Mouse (Mus musculus) megakaryocyte progenitor cell, adult 5-6 weeks (primary cell): ENCODE data around the gene Foxn4. TPM values are rescaled to one million over a fixed set of nuclear protein-coding genes. Genes with fewer than 3 reads are reported as not detected.
A peak's percentile ranks its signal among the peaks of the same experiment; 100 is the strongest.

Source experiments
- ATAC-seq: replicated peaks from 2 replicates; pipeline ENCODE4 v1.8.0; 2016; ENCODE audit warnings: mild to moderate bottlenecking, moderate TSS enrichment, inconsistent platforms; ENCODE audit not compliant: poor library complexity
- total RNA-seq, 2 experiments: library from RNA; stranded (forward) in 1 of 2; stranded (reverse) in 1 of 2; fragments of 157-497, 149-512 nt in 1 of 2; fragments of 200-1000 nt in 1 of 2; gene quantifications; 2 replicates each; pipeline versions ENCODE4 v1.2.3 to v1.2.4; 2015 to 2017

The Foxn4 gene
- total RNA-seq (2015) (not detected in 2 replicates), total RNA-seq (2017) (not detected in 2 replicates)

DNA sequence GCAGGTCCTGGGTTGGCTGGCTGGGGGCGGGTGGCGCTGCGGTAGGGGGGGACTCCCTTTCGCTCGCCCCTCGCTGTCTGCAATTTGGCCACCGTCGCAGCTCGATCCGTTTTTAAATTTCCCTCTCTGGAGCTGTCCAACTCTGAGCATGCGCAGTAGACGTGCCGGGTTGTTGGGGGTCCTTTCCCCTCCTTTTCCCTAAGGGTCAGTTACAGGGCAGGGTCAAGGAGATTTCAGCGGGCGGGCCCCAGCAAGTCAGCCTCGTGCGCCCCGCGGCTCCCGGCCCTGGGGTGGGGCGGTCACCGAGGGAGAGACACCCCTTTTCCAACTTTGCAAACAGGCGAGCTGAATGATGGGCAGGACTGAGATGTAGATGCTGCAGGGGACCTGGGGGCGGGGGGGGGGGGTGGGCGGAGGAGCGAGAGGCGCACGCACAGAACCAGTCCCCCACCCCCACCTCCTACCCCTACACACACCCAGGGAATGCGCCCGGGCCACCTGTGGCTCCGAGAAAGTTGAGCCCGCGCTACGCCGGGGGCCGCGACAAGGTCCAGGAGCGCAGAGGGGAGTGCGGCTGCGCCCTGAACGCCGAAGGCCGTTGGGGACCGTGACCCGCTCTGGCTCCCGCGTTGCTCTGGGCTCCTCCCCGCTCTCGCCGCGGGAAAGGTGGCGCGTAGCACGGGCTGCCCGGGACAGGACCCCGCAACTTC, at the start of gene Foxn4:
TSS of gene Foxn4 (minus strand) at position 115 of the 710 bp plus-strand sequence.
- no peak for ATAC-seq

DNA sequence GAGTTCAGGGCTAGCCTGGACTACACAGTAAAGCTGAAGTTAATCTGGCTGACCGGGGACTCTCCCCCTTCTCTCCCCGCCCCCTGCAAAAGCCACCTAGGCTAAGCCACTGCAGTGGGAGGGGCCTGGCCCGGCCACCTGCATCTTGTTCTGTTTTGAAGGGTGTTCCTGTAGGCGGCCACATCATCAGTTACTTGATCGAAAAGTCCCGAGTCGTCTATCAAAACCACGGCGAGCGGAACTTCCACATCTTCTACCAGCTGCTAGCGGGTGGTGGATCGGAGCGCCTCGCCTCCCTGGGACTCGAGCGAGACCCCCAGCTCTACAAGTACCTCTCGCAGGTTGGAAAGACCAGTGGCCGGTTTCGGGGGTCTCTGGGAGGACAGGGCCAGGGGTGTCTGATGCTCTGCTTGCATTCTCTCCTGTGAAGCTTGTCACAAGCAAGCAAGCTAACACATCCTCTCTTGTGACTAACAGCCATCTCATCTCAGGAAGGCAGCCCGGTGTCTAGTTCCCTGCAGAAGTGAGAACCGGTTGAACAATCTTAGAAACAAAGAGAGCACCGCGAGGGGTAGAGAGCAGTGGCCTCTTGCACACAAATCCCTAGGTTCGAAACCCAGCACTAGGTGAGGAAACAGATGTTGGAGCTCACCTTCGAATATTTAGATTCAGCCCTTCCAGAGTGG, 49.6 kb upstream of the Foxn4 start:
- peak; percentile 29; the same call in 1 of the 2 replicates for ATAC-seq

DNA sequence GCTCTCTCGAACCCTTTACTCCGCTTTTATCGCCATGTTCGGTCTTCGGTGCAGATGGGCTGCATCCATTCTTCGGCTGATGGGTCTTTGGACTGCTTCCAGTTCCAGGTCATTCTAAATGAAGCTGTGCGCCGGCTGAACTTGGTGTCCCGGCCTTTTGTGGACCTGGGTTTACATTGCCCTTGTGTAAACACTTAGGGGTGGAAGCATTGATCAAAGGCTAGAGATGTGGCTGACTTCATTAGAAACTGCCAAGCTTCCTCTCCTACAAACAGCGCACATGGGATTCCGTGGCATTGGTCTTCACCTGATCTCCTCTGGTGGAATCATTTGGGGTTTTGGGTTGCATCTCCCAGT, 36.1 kb upstream of the Foxn4 start:
- no peak for ATAC-seq

DNA sequence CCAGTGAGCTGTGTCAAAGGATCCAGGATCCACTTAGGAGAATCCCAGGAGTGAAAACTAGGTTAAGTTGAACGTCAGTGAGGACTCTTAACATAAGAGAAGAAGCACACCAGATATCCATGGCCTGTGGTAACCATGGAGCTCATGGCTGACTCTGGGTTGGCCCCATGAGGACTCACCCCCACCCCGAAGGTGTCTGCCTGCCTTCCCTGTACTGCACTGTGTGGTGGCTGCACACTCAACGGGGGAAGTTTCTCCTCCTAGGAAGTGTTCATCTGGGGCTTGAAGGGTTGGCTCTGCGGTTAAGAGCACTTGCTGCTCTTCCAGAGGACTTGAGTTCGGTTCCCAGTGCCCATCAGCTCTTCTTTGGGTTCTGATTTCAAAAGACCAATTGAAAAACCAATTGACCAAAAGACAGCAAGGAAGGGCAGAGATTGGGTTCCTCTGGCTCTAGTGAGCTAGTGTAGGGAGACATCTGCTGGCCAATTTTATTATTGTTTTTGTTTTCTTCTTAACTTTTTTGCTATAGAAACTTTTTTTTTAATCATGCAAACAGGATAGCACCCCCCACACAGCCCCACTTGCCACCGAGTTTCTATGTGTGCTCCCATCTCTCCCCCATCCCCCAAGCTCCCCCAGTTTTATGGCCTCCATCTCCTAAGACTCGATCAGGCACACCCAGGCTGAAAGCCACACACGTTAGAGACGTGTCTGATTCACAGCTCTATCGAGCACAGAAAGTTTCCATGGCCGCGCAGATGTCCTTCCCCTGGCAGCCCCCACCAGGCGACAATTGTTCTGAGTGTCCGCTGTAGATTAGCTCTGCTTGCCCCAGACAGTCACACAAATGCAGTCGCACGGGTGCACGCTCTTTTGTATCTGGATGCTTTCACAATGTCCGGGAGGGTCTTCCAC, 35.4 kb upstream of the Foxn4 start:
- peak; percentile 52; the same call in 1 of the 2 replicates for ATAC-seq

DNA sequence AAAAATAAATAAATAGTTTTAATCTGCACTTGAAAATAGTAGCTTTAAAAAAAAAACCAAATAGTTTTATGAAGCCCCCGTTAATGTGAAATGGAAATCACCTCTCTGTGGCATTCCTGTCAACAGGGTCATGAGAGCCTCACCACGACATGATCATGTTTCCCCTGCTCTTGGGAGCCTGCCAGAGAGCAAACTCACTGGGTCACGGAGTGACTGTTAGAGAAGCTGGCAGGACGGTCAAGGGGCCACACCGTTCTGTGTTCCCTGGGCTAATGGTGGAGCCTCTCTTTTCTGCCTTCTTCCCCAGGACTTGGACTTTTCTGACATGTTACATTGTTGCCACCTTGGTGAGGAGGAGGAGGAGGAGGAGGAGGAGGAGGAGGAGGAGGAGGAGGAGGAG, 32.9 kb upstream of the Foxn4 start:
- no peak for ATAC-seq

DNA sequence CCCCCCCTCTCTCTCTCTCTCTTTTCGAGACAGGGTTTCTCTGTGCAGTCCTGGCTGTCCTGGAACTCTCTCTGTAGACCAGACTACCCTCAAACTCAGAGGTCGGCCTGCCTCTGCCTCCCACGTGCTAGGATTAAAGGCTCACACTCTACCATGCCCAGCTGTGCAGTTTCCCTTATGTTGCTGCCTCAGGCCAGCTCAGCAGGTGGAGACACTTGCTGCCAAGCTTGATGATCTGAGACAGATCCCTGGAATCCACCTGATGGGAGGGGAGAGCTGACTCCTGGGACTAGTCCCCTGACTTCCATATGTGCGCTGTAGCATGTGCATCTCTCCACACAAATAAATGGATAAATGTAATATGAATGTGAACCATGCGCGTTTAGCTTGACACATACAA, 29.6 kb upstream of the Foxn4 start:
- ATAC-seq = no peak

DNA sequence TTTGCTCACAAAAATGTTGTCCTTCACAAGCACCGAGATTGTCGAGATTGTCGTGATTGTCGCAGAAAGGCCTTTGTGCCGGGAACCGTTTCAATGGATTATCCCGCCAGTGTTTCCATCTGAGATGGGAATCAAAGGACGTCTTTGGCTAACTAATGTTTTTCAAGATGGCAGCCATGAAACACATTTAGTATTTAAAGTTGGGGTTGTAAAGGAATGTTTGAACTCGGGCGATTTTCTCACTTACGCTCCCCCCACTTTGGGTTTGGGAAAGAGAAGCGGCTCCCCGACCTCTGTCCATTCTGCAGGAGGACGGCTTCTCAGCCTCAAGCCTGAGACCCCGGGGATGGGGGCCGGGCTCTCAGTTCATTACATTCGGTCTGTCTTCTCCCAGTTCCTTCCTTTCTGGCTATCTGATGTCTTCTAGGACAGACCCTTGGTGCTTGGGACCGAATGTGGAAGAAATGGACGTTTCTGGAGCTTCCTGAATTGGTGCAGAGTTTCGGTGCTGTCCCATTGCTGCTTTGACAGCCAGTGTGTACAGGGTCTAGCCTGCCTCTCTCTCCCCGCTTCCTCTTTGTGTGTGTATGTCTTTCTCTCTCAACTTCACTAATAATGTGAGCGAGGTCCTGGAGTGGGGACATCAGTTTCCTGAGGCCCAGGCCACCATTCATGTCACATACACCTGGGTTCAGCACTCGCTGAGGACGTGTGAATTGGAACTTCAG, 26.4 kb upstream of the Foxn4 start:
- no peak for ATAC-seq

DNA sequence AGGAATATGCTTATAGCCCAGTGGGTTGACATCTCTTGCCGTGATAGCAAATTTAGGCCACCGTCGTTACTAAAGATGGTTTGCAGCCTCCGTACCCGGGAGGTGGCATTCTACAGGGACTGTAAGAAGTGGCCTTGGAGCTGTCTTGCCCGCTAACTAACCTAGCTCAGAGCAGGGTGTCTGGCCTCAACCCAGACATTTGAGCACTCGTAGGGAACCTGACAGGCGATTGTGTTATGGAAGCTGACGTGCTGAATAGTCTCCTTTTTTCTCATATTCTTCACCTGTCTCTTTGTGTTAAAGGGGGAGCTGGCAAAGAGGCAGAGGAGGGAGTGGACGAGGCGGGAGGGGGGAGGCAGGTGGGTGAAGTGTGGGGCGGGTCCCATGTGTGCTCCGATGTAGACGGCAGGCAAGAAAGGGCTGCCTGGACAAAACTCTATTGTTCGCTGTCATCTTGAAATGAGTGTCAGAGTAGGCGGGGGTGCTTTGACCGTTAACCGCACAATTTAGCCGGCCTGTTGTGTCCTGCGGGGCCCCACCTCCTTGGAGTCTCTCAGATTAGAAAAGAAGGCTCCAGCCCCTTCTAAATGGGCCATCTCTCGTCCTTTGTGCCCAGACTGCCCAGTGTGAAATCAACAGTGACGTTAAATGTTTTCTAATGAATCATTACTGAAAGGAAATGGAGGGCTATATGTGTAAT, 25.7 kb upstream of the Foxn4 start:
- ATAC-seq = no peak

DNA sequence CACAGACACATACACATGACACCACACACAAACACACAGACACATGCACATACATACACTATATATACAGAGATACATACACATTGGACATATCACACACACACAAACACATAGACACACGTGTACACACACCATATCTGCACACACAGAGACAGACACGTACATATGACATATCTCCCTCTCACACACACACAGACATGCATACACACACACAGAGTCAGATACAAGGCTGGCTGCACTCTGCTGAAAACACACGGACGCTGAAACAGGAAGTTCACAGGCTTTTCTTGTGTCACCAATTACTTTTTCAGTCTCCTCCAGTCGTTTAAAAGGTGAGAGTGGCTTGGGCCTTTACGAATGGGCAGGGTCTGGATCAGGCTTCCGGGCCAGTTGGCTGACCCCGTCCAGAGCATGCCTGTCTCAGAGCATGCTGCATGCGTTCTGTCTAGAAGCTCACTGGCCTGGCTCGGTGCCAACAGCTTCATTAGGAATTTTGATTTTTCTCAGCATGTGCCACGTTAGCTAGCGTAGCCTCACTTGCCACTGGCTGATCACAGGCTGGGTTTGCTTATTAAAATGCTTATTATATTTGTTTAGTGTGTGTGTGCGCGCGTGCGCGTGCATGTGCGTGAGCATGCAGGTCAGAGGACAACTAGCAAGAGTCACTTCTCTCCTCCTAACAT, 24.7 kb upstream of the Foxn4 start:
- ATAC-seq = no peak

DNA sequence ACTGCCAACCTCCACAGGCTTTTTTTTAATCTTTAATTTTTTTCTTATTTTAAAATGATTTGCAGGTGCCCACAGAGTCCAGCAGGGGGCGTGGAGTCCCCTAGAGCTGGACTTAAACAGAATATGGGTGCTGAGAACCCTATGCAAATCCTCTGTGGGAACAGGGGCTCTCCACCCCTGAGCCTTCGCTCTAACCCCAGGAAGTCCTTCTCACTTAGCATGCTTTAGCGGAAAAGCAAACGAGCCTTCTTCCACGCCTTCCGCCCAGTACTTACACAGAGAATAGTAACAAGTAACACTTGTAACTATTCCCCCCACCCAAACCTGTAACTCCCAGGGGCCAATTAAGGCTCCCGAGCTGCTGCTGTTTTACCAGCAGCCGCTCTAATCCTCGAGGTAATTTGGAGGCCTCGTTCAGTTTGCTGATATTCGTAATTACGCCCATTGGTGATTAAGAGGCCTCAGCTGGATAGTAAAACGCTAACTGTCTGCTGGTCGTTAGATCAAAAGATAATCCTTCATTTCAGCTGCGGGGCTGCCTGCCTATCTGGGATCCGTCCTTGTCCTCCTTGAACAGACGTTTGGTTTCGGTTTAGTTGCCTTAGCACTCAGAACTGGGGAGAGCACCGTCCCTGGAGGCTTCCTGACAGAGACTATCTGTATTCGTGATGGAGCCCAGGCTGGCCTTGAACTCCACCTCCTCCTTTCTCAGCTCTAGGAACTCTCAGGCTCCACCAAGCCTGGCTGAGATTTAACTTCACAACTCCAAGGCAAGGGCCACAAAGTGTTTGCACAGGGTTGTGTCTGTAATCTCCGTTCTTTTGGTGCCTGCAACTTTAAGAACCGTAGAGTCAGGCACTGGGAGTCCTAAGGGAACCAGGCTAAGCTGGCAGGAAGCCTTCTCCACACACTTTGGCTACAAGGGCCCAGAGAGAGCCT, 23.4 kb upstream of the Foxn4 start:
- ATAC-seq = peak; percentile 46

DNA sequence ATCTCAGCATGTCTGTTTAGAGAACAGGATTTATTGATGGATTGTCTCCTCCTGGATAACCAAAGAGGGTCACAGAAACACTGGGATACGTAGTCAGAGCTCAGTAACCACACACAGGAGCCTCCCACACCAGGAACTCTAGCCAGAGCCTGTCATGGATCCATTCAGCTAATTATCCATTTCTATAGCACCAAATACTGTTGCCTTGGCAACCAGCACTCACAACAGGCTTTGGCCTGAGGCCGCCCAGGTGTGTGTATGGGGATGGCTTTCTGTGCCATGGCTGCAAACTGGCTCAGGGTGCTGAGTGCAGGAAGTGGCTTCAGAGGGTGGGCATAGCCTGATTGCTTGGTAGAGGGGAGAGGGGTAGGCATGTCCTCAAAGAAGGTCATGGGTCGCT, 16.4 kb upstream of the Foxn4 start:
- ATAC-seq = no peak

DNA sequence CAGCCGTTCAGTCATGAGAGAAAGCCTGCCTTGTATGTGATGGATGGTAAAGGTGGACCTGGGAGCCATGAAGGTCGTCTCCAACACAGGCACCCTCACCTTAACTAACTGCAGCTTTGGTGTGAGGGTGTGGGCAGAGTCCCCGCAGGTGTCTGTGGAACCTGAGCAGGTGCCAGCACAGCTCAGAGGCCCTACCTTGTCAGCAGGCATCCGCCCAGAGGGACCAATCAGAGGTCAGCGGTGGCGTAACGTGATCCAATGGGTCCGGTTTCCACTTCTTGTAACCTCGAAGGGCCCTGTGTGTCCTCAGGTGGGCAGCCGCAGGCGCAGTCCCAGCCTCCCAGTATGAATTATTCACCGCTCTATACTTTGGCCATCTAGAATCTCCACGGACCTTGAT, 15.3 kb upstream of the Foxn4 start, which contains the start of gene Myo1h:
TSS of gene Myo1h (plus strand) at position 293 of the 400 bp plus-strand sequence.
- ATAC-seq = no peak

DNA sequence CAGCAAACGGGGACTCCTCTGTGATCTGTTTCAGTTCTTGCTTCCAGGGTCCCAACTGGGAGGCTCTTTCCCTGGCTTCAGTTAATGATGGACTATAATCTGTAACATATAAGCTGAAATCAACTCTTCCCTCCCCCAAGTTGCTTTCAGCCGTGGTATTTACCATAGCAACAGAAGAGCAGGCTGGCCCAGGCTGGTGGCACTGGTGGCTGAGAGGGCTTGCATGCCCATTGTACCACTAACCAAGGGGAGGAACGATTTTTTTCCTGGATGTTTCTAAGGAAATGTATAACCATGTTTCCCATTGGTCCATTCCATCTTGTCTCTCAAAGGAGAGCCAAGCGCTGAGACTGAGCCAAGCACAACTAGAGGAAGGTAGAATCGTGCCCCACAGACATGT, 14.8 kb upstream of the Foxn4 start:
- no peak for ATAC-seq

DNA sequence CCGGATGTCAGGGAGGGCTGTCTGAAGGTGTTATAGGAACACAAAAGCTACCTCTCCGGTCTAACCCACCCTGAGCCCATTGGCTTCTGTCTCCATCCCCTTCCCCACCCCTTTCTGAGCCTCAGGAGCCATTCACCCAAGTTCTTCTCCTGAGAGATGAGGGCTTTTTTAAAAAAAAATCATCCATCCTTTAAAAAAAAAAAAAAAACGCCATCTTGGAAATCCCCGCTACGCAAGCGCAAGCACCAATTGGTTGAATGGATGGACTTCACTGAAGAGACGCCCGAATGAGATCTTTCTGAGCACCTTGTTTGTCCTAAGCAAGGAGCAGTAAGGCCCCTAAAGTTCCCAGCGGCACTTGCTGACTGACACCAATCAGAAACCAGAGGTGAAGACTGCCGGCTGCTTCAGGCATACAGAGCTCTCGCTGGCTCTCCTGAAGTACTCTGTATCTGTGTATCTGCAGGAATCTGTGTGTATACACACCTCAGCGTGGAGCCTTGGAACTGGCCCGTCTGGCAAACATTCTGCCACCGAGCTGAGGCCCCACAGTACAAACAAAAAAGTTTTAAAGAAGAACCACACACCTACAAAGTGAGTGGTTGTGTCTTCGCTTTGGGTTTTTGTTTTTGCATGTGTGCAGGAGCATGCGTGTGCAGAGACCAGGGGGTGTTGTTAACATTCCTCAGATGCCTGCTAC, 13.4 kb upstream of the Foxn4 start:
- no peak for ATAC-seq

DNA sequence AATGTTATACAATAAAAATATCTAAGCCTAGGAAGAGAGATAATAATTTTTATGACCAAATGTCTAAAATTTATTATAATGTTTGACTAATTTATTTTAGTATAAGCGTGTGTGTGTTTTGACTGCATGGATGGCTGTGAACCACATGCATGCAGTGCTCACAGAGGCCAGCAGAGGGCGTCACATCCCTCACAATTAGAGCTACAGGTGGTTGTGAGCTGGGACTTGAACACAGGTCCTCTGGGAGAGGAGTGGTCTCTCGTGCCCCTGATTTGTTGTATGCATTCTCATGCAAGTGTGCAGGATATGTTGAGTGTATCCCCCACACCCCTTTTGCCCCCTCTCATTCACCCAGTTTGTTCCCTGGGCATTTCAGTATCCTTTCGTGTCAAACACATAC, 12.5 kb upstream of the Foxn4 start:
- ATAC-seq = no peak

DNA sequence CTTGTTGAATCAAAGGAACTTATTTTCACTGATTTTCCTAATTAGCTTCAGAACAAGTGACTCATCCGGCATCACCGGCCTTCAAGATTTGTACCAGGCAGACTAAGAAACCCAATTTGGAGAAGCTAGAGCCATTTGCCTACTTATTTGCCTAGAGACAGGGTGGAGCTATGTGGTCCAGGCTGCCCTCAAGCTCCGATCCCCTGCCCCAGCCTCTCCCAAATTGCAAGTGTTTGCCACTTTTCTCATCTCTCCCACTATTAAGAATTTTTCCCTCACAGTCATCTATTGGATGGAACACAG, 11.7 kb upstream of the Foxn4 start:
- no peak for ATAC-seq

DNA sequence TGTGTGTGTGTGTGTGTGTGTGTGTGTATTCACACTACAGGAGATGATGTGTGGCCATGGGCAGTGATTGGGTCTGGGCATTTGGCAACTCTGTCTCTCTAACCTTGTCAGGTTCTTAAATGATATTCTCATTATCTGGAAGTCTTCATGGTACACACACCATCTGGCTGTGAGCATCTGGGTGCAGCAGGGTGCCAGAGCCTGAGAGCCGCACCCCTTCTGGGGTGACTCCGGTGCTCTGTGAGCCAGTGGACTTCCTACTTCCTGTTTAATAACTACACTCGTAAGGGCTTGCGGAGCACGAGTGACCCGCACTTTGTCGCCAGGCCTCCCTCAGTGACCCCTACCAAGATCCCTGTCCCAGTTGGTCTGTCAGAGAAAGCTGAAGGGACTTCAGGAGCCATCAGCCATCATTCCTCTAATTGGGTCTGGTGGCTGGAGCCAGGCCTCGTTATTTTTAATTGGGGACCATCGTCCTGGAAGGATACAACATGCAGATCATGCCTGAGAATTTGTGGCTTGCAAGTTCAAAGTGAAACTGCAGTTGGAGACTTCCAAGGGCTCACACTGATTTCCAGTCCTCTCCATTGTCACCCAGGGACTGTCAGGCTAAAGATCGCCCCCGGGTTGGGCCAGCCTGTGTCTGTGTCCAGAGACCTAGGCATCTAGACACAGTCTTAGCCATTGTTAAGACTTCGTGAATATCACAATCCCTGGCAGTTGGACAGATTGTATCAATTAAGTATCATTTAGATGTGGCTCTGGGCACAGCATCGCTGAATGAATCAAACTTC, 11.2 kb upstream of the Foxn4 start:
- ATAC-seq = no peak
